Mouse (Mus musculus) hindbrain, embryonic 15.5 days (tissue): ENCODE measurements around the gene Hils1. TPM values are rescaled to one million over a fixed set of nuclear protein-coding genes. Genes with fewer than 3 reads are reported as not detected.

ENCODE experiments used
- ATAC-seq: fragments of 200-750 bp; cut with Nextera tagmentation; 2 replicates; pipeline ENCODE4 v1.8.0; 2017; ENCODE audit warnings: low read depth, moderate number of reproducible peaks, moderate TSS enrichment; ENCODE audit not compliant: low FRiP score
- H3K27ac ChIP-seq: fragments of 300-500 bp; sonication (generic); replicated peaks from 2 replicates; pipeline ENCODE4 v1.5.1; 2015; ENCODE audit warnings: mild to moderate bottlenecking, inconsistent platforms
- H3K27me3 ChIP-seq: fragments of 300-500 bp; sonication (generic); 2 replicates; pipeline ENCODE4 v1.6.1; 2015; ENCODE audit warnings: control low read depth, inconsistent platforms
- H3K36me3 ChIP-seq: fragments of 300-500 bp; sonication (generic); 2 replicates; pipeline ENCODE4 v1.6.1; 2015; ENCODE audit warnings: control low read depth, inconsistent platforms
- H3K4me1 ChIP-seq: fragments of 300-500 bp; sonication (generic); replicated peaks from 2 replicates; pipeline ENCODE4 v1.6.1; 2015; ENCODE audit warnings: control low read depth, inconsistent platforms
- H3K4me2 ChIP-seq: fragments of 300-500 bp; sonication (generic); 2 replicates; pipeline ENCODE4 v1.6.1; 2015; ENCODE audit warnings: moderate library complexity, mild to moderate bottlenecking, inconsistent platforms
- H3K4me3 ChIP-seq: fragments of 300-500 bp; sonication (generic); 2 replicates; pipeline ENCODE4 v1.5.1; 2015; ENCODE audit warnings: mild to moderate bottlenecking, inconsistent platforms
- H3K9ac ChIP-seq: fragments of 300-500 bp; sonication (generic); 2 replicates; pipeline ENCODE4 v1.6.1; 2015; ENCODE audit warnings: inconsistent platforms
- H3K9me3 ChIP-seq: fragments of 300-500 bp; sonication (generic); 2 replicates; pipeline ENCODE4 v1.6.1; 2016; ENCODE audit warnings: control low read depth, inconsistent platforms
- WGBS: fragments of 180-500 bp; shearing (Covaris S2); methylation state at CpG from one replicate; pipeline ENCODE4 v1.1.7; 2015; 5-methylcytosine and 5-hydroxymethylcytosine counted together
- polyA plus RNA-seq: library from polyadenylated mRNA; unstranded; fragments of >200 nt; fragmentation: Nextera tagmentation; extraction: Ambion mirVana; gene quantifications from 2 replicates; pipeline ENCODE4 v1.2.1, GENCODE M21; 2015

Hils1 gene
- polyA plus RNA-seq, 1 experiment from 2014 or later = not detected

DNA sequence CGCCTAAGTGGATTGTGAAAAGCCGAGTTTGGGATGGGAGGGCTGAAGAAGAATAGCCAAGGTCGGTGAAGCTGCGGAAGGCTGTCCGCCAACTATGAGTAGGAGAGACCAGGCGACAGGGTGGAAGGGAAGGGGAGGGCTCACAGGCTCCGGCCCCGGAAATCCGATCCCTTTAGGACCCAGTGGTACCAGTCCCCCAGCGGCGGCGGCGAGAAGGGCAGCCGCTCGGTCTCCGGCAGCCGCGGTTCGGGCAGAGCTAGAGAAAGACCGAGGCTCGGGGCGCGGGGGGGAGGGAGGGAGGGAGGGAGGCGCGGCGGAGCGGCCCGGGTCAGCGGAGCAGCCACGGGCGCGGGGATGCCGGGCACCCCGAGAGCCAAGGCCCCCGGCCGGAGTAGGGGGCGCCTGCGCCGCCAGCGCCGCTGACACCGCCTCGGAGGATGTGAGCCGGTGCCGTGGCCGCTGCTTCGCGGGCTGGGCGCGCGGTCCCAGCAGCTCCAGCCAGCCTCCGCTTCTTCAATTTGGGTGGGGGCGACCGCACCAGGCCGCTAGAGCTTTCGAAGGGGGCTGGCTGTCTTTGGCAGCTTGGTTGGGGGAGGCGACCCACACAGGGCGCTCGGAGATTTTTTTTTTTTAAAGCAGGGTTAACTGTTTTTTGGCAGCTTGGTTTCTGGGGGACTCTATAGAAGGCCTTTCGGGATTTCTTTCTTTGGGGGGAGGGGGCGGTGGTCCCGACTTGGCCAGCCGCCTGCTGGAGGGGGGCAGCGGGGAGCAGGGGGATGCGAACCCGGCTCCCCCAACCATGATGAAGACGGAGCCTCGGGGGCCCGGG lies 23.6 kb downstream of the Hils1 start, which contains the start of gene Ppp1r9b:
Gene Ppp1r9b (plus strand): TSS at position 287 of the 829 bp plus-strand sequence.
- WGBS = under 1% methylated on average over 55 of the region's 69 CpGs
- H3K4me1 ChIP-seq = peaks cover 69% of the 10 kb centered on the region
- H3K9ac ChIP-seq = peak within 1 kb of the TSS; percentile 90
- no peaks in the 10 kb centered on the region for H3K27me3 ChIP-seq
- H3K4me3 ChIP-seq = peak within 1 kb of the TSS; percentile 93
- H3K9me3 ChIP-seq = no peaks in the 10 kb centered on the region
- peak within 1 kb of the TSS; percentile 95 for H3K27ac ChIP-seq
- H3K4me2 ChIP-seq = peak within 1 kb of the TSS; percentile 96
- no peaks in the 10 kb centered on the region for H3K36me3 ChIP-seq
- peak; percentile 84 for ATAC-seq

DNA sequence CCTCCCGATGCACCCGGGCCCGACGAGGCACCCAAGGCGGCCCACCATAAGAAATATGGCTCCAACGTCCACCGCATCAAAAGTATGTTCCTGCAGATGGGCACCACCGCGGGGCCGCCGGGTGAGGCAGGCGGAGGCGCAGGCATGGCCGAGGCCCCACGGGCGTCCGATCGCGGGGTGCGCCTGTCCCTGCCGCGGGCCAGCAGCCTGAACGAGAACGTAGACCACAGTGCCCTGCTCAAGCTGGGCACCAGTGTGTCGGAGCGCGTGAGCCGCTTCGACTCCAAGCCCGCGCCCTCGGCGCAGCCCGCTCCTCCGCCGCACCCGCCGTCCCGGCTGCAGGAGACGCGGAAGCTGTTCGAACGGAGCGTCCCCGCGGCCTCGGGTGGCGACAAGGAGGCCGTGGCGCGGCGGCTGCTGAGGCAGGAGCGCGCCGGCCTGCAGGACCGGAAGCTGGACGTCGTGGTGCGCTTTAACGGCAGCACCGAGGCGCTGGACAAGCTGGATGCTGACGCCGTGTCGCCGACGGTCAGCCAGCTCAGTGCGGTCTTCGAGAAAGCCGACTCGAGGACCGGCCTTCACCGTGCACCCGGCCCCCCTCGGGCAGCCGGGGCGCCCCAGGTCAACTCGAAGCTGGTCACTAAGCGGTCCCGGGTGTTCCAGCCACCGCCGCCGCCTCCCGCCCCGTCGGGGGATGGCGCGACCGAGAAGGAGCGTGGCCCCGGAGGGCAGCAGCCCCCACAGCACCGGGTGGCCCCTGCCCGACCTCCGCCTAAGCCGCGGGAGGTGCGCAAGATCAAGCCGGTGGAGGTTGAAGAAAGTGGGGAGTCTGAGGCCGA lies 24.5 kb downstream of the Hils1 start:
- WGBS = under 1% methylated on average over 96 of the region's 99 CpGs
- Histone ChIP-seq H3K4me2 (peak overlapping the region; percentile 96), H3K27ac (peak overlapping the region; percentile 95), H3K4me1 (peaks cover 77% of the 10 kb centered on the region), H3K4me3 (peak overlapping the region; percentile 93), H3K9me3 (no peaks in the 10 kb centered on the region), H3K27me3 (no peaks in the 10 kb centered on the region), H3K36me3 (peaks cover 6% of the 10 kb centered on the region), H3K9ac (peak overlapping the region; percentile 90)
- no peak for ATAC-seq

DNA sequence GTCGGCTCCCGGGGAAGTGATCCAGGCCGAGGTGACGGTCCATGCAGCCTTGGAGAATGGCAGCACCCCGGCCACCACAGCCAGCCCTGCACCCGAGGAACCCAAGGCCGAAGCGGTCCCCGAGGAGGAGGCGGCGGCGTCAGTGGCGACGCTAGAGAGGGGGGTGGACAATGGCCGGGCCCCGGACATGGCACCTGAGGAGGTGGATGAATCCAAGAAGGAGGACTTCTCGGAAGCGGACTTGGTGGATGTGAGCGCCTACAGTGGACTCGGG lies 25.0 kb downstream of the Hils1 start:
- Histone ChIP-seq H3K4me3 (peak overlapping the region; percentile 93), H3K27me3 (no peaks in the 10 kb centered on the region), H3K27ac (peak overlapping the region; percentile 95), H3K4me1 (peaks cover 74% of the 10 kb centered on the region), H3K9me3 (no peaks in the 10 kb centered on the region), H3K36me3 (peaks cover 10% of the 10 kb centered on the region), H3K9ac (peak overlapping the region; percentile 90), H3K4me2 (peak overlapping the region; percentile 96)
- ATAC-seq = no peak
- 0% methylated on average over 20 of the region's 20 CpGs for WGBS

DNA sequence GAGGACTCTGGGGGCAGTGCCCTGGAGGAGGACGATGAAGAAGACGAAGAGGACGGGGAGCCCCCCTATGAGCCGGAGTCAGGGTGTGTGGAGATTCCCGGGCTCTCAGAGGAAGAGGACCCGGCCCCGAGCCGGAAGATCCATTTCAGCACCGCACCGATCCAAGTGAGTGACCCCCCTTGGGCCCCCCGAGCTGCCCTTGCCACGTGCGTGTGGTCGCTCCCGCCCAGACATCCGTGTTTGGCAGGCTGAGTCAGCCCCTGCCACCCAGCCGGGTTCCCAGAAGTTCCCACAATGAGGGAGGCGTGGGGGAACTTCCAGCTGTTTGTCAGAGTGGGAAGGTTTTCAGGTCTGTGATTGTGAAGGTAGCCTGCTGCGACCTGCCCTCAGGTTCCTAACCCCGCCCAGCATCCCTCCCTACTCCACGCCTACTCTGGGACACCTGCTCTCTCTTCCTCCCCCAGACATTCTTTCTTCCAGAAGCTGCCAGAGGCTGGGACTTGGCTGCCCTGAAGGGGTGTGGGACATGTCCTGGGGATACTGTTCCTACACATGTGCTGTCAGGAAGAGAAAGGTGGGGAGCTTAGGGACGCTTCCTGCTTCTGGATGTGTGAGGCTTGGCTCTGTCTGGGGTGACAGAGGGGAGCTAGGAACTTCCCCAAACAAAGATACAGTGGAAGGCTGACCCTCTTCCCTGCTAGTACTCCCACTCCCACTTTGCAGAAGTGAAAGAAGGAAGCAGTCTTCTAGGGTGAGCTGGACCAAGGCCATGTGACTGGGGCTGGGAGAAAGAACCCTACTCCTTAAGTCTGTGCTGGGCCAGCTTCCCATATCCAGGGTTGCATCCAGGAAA lies 25.6 kb downstream of the Hils1 start:
- Histone ChIP-seq H3K9ac (peak overlapping the region; percentile 90), H3K4me2 (peak overlapping the region; percentile 96), H3K27ac (peak overlapping the region; percentile 95; the same call in 1 of the 2 replicates), H3K4me1 (peaks cover 75% of the 10 kb centered on the region), H3K27me3 (no peaks in the 10 kb centered on the region), H3K36me3 (peaks cover 13% of the 10 kb centered on the region), H3K4me3 (peak overlapping the region; percentile 93), H3K9me3 (no peaks in the 10 kb centered on the region)
- 2% methylated on average over 22 of the region's 22 CpGs for WGBS
- no peak for ATAC-seq

DNA sequence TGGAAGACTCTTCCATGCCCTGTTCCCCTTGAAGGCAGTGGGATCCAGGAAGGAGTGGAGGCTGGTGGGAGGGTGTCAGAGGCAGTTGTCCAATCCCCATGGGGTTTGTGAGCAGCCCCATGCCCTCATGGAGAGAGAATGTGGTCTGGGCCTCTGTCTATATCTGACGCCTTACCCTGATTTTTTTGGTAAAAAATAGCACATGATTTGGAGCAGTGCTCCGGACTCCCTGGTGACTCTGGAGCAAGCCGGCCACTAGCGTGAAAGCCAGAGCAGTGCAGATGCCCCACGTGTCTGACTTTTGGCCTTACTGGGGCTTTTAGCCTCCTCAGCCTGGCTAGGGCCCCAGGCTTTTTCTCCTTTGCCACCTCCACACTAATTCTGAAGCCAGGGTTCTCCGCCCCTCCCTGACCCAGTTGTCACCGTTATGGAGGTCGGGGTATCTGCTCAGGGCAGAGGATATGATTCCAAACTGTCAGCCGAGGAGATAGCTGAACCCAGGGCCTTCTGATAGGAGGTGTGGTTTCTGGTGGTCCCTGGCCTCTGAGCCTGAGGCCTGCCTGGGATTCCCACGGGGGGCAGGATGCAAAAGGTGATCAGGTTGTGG lies 26.9 kb downstream of the Hils1 start:
- Histone ChIP-seq H3K27me3 (no peaks in the 10 kb centered on the region), H3K9ac (peak overlapping the region; percentile 90), H3K27ac (no peak overlapping the region), H3K9me3 (no peaks in the 10 kb centered on the region), H3K4me3 (peak overlapping the region; percentile 93), H3K4me1 (peaks cover 70% of the 10 kb centered on the region), H3K36me3 (peaks cover 13% of the 10 kb centered on the region), H3K4me2 (peak overlapping the region; percentile 96)
- ATAC-seq = no peak
- WGBS = 32% methylated on average over 10 of the region's 10 CpGs

DNA sequence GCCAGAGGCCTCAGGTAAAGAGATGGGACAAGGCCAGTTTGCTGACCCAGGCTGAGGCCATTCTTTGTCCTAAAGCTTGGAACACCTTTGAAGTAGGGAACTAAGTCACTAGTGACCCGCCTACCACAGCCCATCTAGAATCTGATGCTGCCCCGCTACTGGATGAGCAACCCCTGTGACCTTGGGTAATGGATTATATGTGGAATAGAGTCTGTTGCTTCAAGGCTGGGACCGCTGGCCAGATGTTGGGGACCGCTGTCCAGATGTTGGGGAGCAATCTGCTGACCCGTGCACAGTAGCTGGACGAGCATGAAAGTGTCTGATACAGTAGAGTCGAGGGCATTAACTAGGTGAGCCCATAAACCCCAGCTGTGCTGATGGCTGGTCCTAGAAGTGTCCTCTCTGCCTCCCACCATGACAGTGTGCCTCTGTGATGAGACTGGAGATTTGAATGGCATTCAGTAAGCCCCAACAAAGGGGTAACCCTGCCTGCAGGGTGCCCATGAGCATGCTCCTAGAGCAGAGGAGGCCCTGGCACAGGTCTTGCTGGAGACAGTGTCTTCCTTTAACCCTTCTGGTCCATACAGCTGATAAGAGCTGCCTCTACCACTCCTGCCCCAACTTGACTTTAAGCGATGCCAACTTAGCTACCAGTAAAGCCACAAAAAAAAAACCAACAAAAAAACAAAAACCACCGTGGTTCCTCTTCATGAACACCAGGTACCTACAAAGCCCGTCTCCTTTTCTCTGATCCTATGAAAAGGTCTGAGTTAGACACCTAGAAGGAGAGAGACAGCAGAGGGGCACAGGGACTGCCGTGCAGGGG lies 27.8 kb downstream of the Hils1 start:
- ATAC-seq = no peak
- H3K9me3 ChIP-seq = no peaks in the 10 kb centered on the region
- H3K9ac ChIP-seq = peak overlapping the region; percentile 90
- H3K36me3 ChIP-seq = peaks cover 13% of the 10 kb centered on the region
- H3K4me2 ChIP-seq = peak overlapping the region; percentile 96
- peak overlapping the region; percentile 93 for H3K4me3 ChIP-seq
- H3K27ac ChIP-seq = no peak overlapping the region
- no peaks in the 10 kb centered on the region for H3K27me3 ChIP-seq
- H3K4me1 ChIP-seq = peaks cover 63% of the 10 kb centered on the region
- WGBS = 85% methylated on average over 11 of the region's 11 CpGs

DNA sequence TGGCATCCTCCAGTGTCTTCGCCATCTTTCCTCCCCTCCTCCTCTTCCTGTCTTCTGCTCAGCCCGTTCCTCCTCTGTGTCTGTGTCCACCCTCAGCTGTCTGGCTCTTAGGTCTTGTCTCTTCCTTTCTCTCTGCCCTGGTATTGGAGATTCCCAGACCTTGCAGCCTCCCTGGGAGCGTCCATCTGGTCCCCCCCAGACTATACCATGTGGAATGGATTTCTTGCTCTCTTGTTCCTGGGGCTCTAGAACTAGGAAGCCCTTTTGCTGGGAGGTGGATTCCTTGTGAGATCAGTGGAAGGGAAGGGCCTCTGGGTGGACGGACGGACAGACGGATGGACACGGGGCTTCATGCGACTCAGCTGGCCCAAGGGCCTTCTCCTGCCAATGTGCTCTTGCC lies 28.7 kb downstream of the Hils1 start:
- ATAC-seq = no peak
- WGBS = 79% methylated on average over 8 of the region's 8 CpGs
- H3K4me1 ChIP-seq = peaks cover 67% of the 10 kb centered on the region
- no peak overlapping the region for H3K27ac ChIP-seq
- H3K4me2 ChIP-seq = peak overlapping the region; percentile 96
- H3K27me3 ChIP-seq = no peaks in the 10 kb centered on the region
- peaks cover 13% of the 10 kb centered on the region for H3K36me3 ChIP-seq
- H3K9ac ChIP-seq = no peak overlapping the region
- no peaks in the 10 kb centered on the region for H3K9me3 ChIP-seq
- H3K4me3 ChIP-seq = no peak overlapping the region

DNA sequence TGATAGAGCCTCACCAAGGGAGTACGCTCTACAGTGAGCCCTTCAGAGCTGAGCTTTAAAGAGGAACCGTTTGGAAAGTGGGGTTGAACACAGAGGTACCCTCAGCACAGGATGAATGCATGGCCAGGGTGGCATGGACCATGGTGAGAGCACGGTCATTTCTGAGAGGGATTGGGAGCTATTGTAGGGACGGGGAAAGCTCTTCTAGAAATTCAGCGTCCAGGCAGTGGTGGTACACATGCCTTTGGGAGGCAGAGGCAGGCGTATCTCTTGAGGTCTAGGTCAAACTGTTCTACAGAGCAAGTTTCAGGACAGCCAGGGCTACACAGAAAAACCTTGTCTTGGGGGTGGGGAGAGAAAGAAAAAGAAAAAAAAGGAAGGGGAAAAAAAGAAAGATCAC lies 29.6 kb downstream of the Hils1 start:
- Histone ChIP-seq H3K4me2 (no peak overlapping the region), H3K4me3 (no peak overlapping the region), H3K36me3 (peaks cover 20% of the 10 kb centered on the region), H3K4me1 (peaks cover 67% of the 10 kb centered on the region), H3K27ac (no peak overlapping the region), H3K27me3 (no peaks in the 10 kb centered on the region), H3K9ac (no peak overlapping the region), H3K9me3 (no peaks in the 10 kb centered on the region)
- WGBS = 92% methylated on average over 6 of the region's 6 CpGs
- no peak for ATAC-seq

DNA sequence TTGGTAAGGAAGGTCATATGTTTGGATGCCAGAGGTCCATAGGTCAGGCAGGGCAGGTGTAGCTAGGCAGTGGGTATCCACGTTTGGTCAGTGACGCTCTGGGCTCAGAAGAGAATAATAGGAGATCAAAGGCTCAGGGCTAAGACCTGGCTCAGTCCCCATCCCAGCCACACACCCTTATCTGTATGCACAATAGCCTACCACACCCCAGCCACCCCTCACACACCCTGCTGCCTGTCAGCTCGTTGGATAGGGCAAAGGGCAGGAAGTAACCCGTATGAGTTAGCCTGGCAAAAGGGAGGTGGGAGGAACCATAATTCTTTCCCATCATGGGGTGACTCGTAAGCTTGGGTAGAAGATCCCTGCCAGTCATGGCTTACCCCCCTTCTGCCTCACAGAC lies 30.2 kb downstream of the Hils1 start:
- no peak for ATAC-seq
- peak overlapping the region; percentile 31; the same call in 1 of the 2 replicates for H3K27ac ChIP-seq
- peaks cover 65% of the 10 kb centered on the region for H3K4me1 ChIP-seq
- H3K27me3 ChIP-seq = no peaks in the 10 kb centered on the region
- 59% methylated on average over 5 of the region's 5 CpGs for WGBS
- H3K4me2 ChIP-seq = peak overlapping the region; percentile 7; the same call in 1 of the 2 replicates
- no peak overlapping the region for H3K9ac ChIP-seq
- H3K9me3 ChIP-seq = no peaks in the 10 kb centered on the region
- H3K36me3 ChIP-seq = peaks cover 27% of the 10 kb centered on the region
- H3K4me3 ChIP-seq = no peak overlapping the region

DNA sequence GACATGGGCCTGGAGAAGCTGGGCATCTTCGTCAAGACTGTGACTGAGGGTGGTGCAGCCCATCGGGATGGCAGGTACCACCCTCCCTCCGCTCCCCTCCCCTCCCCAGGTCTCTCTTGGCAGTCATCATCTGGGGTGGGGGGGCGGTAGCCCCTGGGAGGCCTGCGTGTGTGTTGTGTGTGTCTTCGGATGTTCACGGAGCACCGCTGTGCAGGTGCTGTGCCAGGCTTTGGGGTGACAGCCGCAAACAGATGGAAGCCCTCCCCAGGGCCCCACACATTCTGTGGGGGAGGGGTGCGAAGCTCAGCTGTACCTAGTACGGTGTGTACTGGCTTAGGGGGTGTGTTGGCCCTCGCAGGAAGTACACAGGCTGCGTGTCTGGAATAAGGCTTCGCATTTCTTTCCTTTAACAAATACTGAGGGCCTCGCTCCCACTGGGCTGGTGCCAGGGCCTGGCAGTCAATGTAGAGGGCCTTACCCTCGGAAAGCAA lies 30.7 kb downstream of the Hils1 start:
- ATAC-seq = peak; percentile 36
- Histone ChIP-seq H3K9ac (no peak overlapping the region), H3K27ac (peak overlapping the region; percentile 31; the same call in 1 of the 2 replicates), H3K4me1 (peaks cover 60% of the 10 kb centered on the region), H3K4me3 (no peak overlapping the region), H3K27me3 (no peaks in the 10 kb centered on the region), H3K4me2 (peak overlapping the region; percentile 7; the same call in 1 of the 2 replicates), H3K9me3 (no peaks in the 10 kb centered on the region), H3K36me3 (peaks cover 31% of the 10 kb centered on the region)
- 58% methylated on average over 16 of the region's 16 CpGs for WGBS
